Mouse (Mus musculus): ENCODE data around the gene Ppcs. TPM values are rescaled to one million over a fixed set of nuclear protein-coding genes. Genes with fewer than 3 reads are reported as not detected.

The Ppcs gene
- total RNA-seq (2015; ENCODE audit: low replicate concordance): 10.9 and 23.4 TPM in 2 replicates
- 5.3 and 17.2 TPM in 2 replicates for total RNA-seq (2017; ENCODE audit: low replicate concordance)

DNA sequence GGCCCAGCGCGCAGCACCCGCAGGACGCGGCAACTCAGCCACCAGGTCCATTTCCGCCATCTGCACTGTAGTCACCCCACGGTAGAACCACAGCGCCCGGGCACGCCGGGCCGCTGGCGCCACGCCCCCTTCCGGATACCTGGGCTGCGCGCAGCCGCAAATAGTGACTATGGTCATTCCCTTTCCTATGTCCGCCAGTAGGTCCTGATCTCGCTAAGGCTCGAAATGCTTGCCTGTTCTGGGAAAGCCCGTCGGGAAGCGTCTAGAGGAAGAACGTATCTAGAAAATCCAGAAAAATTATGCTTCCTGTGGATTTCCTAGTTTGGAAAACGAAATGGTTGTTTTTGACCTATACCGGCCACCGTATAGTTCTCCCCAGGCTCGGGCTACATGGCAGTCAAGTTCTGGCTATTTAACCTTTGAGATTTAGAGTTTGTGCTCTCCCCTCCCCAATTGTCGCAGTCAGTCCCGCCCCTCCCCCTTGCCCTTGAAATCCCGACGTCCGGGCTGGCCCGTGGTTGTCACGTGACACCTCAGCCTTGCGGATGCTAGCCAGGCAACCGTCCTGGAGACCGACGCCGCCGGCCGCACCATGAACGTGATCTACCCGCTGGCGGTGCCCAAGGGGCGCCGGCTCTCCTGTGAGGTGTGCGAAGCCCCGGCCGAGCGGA lies at the start of gene Ppcs, which contains the start of gene Zmynd12:
TSS of gene Ppcs (minus strand) at position 127 of the 671 bp plus-strand sequence.
TSS of gene Zmynd12 (plus strand) at position 521 of the 671 bp plus-strand sequence.
- ATAC-seq (replicated peaks; ENCODE audit: low FRiP score, poor library complexity, severe bottlenecking): peak; percentile 72

DNA sequence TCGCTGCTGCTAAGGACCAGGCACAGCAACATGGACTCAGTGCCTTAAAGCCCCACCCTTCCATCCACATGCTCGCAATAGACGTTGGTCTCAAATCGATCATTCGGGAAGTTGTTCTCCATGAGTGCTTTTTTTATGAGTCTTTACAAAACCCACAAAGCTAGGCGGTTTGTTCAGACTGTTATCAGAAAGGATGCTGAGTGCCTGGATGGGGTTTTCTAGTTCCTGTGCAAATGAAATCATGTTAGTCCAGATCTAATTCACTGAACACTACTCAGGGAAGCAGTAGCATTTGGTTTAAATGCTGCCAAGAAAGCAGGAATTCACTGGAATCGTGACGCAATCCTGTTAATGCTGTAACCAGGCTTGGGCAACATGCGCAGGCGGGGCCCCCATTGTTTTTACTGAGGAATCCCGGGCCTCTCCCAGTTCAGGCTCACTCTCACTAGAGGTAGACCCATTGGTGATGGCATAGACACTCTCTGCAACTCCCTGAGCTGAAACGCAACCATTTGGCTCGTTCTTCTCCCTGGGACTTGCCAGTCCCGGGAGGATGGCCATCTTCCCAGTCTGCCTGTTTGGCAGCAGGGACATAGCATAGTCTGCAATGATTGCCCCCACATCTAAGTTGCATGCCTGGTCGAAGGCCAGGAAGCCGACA lies 45.6 kb upstream of the Ppcs start:
- ATAC-seq (replicated peaks; ENCODE audit: low FRiP score, poor library complexity, severe bottlenecking): no peak

- no peak for ATAC-seq (replicated peaks; ENCODE audit: low FRiP score, poor library complexity, severe bottlenecking)
Measured at GRCm38 (mm10) chr4:119465841-119466240, 43.6 kb upstream of the Ppcs start.

- ATAC-seq (replicated peaks; ENCODE audit: low FRiP score, poor library complexity, severe bottlenecking): no peak
Measured at GRCm38 (mm10) chr4:119463756-119464419, 41.7 kb upstream of the Ppcs start.

- no peak for ATAC-seq (replicated peaks; ENCODE audit: low FRiP score, poor library complexity, severe bottlenecking)
Measured at GRCm38 (mm10) chr4:119462858-119463755, 40.9 kb upstream of the Ppcs start.

- no peak for ATAC-seq (replicated peaks; ENCODE audit: low FRiP score, poor library complexity, severe bottlenecking)
Measured at GRCm38 (mm10) chr4:119462457-119462856, 40.2 kb upstream of the Ppcs start.

DNA sequence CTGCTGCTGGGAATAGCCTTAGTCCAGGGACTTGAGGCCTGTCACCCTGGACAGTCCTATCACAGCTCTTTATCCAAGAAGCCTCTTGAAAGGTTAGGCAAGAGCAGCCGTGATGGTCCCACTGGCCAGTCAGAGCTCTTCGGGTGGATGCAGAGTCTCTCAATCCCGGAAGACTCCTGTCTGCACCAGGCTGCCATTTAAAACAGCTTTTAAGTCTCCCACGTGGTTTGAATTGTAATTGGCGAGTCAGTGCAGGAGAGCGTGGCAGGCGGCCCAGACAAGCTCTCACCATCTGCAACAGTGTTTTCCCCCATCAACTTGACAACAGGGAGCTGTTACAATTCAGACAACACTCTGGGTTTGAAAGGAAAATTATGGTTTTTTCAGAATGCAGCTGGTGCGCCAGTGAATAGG lies 38.5 kb upstream of the Ppcs start:
- ATAC-seq (replicated peaks; ENCODE audit: low FRiP score, poor library complexity, severe bottlenecking): 0 out of 2 replicates have a peak, but pooled peaks have one; percentile 23

DNA sequence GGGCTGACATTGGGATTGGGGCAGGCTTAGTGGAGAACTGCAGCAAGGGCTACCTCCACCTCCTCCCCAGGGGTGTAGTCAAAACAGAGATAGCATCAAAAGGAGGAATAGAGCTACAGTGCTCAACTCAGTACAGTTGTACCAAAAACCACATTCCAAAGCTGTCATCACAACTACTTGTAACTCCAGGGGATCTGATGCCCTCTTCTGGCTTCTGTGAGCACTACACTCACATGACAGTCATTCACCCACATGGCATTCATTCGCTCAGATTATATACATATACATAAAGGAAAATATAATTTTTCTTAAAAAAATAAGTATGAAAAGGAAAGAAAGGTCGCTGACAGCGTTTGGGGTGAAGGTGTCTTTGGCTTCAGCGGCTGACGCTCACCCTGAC lies 38.1 kb upstream of the Ppcs start:
- peak; percentile 79 for ATAC-seq (replicated peaks; ENCODE audit: low FRiP score, poor library complexity, severe bottlenecking)

GRCm38 (mm10) chr4:119453533-119453932 lies 31.3 kb upstream of the Ppcs start:
- ATAC-seq (replicated peaks; ENCODE audit: low FRiP score, poor library complexity, severe bottlenecking): no peak

DNA sequence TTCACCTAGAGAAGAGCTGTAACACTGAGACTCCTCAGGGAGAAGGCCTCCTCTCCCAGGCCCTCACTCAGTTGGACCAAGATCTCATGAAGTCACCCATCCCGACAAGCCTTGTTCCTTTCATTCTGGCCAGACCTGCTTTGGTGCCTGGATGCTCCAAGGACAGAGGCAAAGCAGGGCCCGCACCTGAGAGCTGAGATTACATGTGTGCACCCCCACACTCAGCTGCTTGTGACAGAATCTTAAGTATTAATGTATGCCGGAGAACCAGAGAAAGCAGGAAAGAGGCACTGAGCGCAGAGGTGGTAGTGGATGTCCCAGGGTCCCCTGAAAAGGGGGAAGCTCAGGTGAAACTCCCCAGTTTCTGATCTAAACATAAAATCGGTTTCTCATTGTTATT lies 30.9 kb upstream of the Ppcs start:
- ATAC-seq (replicated peaks; ENCODE audit: low FRiP score, poor library complexity, severe bottlenecking): no peak

DNA sequence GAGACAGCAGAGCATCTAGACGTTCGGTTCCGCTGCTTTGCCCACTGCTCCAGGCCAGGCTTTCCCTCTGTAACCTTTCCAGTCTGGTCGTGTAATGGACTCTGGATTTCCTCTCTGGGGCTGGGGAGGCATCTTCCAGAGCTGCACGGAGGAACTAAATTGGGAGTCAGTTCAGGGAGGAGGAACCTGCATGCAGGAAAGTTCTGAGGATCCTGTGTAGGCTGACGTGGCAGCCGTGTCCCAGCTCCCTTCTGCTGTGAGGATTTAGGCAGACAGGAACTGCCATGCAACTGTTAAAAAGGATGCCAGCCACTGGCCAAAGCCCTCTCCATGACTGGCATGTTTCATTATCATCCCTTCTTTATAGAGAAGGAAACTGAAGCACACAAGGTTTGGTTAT lies 28.2 kb upstream of the Ppcs start:
- no peak for ATAC-seq (replicated peaks; ENCODE audit: low FRiP score, poor library complexity, severe bottlenecking)

DNA sequence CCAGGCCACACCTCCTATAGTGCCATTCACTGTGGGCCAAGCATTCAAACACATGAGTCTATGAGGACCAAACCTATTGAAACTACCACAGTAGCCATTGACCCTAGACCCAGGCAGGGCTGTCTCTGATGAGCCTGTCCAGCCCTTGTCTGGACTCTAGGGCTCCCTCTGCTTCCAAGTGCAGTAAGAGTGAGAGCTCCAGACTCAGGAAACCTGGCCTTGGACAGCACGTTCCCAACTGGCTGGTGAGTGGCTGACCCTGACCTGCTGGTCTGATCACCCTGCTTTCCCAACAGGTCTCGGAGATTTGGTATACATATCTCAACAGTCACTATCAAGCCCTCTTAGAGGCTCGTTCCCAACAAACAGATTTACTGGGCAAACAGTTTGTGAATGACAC lies 25.6 kb upstream of the Ppcs start:
- no peak for ATAC-seq (replicated peaks; ENCODE audit: low FRiP score, poor library complexity, severe bottlenecking)

DNA sequence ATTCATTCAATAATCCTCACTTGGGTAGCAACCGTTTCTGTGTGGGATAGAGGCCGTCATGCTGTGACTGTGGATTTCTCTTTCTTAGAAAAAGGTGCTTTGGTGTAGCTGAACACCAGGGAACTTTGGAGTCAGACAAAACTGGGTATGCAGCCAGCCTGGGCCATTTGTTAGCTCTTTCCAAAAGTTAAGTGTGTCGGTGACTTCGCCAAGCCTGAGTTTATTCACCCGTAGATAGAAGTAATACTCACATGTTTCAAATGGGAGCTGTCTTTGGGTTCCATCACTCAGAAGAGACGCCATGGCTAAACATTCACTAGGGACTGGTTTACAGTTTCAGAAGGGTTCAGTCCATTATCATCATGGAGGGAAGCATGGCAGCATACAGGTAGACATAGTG lies 25.0 kb upstream of the Ppcs start:
- no peak for ATAC-seq (replicated peaks; ENCODE audit: low FRiP score, poor library complexity, severe bottlenecking)

- ATAC-seq (replicated peaks; ENCODE audit: low FRiP score, poor library complexity, severe bottlenecking): peak; percentile 52
Measured at GRCm38 (mm10) chr4:119442539-119442938, 20.3 kb upstream of the Ppcs start.

DNA sequence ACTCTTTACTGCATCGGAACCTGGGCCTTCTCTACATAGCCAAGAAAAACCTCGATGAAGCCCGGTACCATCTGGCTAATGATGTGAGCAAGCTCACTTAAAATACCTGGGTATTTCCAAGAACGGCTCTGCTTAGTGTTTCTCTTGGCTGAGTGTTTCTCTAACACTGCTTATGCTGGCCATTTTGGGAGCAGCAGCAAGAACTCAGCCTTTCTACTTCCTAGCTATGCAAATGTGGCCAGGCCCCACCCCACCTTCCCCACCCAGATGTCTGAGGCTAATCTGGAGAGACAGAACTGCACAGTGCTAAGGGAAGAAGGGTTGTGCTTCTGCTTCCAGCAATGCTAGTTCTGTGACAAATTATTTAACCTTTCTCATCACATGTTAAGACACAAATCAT lies 19.6 kb upstream of the Ppcs start:
- peak; percentile 81 for ATAC-seq (replicated peaks; ENCODE audit: low FRiP score, poor library complexity, severe bottlenecking)

DNA sequence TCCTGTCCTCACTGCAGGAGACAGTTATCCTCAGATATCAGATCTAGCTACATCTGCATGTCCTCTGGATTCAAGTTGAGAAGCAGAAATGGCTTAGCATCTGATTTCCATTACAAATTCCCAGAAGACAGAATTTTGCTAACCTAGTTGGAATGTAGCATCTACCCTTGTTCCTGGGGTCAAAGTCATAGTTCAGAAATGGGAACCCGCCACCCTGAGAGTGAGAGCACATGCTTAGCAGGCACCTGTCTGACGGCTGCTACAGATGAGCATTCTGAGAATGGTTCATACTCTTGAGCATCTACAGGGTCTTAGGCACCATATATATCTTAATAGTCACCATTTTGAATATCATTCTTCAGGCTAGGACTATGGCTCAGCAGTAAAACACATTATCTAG lies 15.7 kb upstream of the Ppcs start:
- no peak for ATAC-seq (replicated peaks; ENCODE audit: low FRiP score, poor library complexity, severe bottlenecking)

- ATAC-seq (replicated peaks; ENCODE audit: low FRiP score, poor library complexity, severe bottlenecking): peak; percentile 81
Measured at GRCm38 (mm10) chr4:119430678-119431077, 8.5 kb upstream of the Ppcs start.

DNA sequence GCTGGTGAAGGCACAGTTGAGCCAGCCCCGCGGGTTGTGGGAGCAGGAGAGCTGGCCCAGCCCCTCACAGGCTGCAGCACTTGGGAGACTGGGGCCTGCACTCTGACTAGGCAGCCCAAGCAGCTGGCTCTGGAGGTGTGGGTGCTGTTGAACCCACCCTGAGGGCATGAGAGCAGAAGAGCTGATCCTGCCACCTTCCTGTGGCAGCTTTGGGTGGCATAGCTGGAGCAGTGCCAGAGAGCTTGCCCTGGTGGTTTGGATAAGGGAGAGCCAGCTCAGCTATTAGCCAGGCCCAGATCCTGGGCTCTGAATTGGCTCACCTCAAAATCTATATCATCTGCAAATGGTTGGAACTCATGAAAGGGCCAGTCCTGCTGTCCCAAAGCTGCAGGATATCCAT lies 5.5 kb upstream of the Ppcs start:
- peak; percentile 82 for ATAC-seq (replicated peaks; ENCODE audit: low FRiP score, poor library complexity, severe bottlenecking)

DNA sequence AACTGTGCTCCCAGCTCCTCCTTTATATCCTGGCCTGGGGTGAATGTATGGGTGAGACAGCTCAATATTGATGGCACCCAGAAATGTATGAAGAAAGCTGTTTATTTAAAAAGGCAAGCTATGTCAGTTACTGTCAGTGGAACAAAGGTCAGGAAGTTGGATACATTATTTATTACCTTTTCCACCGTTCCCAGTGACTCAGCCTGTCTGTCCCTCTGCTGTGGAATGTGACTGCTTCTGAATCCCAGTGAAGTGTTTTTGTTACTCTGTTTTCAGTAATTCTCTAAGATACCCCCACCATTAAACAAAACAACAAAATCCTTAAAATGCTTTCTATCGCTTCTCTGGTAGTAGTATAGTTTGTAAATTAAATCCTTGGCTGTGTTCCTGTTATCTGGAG lies 3.4 kb upstream of the Ppcs start:
- no peak for ATAC-seq (replicated peaks; ENCODE audit: low FRiP score, poor library complexity, severe bottlenecking)

GRCm38 (mm10) chr4:119425077-119425476 lies 2.9 kb upstream of the Ppcs start:
- peak; percentile 68 for ATAC-seq (replicated peaks; ENCODE audit: low FRiP score, poor library complexity, severe bottlenecking)

All from erythroid progenitor cell, adult 5-6 weeks (primary cell).